Comparison of ENCODE assay signal across 8 mouse cellular contexts in the genomic region with DNA sequence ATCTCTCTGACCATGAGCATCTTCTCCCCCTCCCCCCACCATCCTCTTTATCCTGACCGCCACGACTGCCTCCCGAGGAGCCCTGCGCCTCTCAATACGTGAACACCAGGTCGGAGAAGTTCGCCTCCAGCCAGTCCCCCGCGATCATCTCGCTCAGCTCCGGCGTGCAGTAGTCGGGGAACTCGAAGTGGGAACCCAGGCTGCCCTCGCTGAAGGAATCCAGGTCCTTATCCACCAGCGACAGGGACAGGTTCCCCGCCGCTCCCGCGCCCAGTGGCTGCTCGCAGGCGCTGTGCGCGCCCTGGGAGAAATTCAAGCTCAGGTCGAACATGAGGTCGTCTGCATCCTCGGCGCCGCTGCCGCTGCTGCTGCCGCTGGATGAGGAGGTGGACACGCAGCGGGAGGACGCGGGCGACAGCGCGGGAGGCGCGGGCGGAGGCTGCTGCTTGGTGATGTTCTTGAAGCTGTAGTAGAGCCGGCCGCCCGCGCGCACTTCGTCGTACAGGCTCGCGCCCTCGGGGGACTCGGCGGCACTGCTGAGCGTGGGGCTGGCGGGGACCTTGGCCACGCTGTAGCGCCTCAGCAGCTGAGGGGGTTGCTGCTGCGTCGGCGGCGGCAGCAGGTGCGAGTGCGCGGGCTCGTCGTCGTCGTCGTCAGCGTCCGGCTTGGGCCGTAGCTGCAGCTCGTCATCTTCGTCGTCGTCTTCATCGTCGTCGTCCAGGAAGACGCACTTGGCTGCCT. TPM values are rescaled to one million over a fixed set of nuclear protein-coding genes. Genes with fewer than 3 reads are reported as not detected.
DNase-seq lines count a peak whose midpoint lies in the region; ATAC-seq lines count a peak whose summit lies in the region.

No protein-coding gene starts in this region.

- peak overlapping the region; percentile 66; the same call in 1 of the 2 replicates for H3K27ac ChIP-seq in liver, embryonic 12.5 days
- peak overlapping the region; percentile 95 for H3K27ac ChIP-seq in neural tube, embryonic 14.5 days (ENCODE audit: low read depth, low read length)

- ATAC-seq in liver, embryonic 12.5 days, result no peak
- ATAC-seq in neural tube, embryonic 14.5 days (ENCODE audit: low read depth), result no peak

- H3K4me2 ChIP-seq in liver, embryonic 12.5 days, result peak overlapping the region; percentile 64
- H3K4me2 ChIP-seq in neural tube, embryonic 14.5 days (ENCODE audit: low read depth, low read length), result peak overlapping the region; percentile 49

- H3K9ac ChIP-seq in liver, embryonic 12.5 days, result peak overlapping the region; percentile 58
- H3K9ac ChIP-seq in neural tube, embryonic 14.5 days (replicated peaks; ENCODE audit: low read depth, low read length), result peak overlapping the region; percentile 97

- peak; percentile 19 for DNase-seq in adrenal gland, postnatal 10 days
- DNase-seq in adrenal gland, adult 8-10 months, result no peak
- DNase-seq in cerebellum, postnatal 36 days, result peak; percentile 22 to 27
- peak; percentile 26 to 61 for DNase-seq in gastrocnemius, postnatal 4 days (ENCODE audit: low spot score in 2 of 2)
- peak; percentile 2 to 36 for DNase-seq in kidney, postnatal 25 days
- DNase-seq in thymus, postnatal 4 days, result no peak

- peaks cover 73% of the 10 kb centered on the region for H3K27me3 ChIP-seq in liver, embryonic 12.5 days (replicated peaks)
- H3K27me3 ChIP-seq in neural tube, embryonic 14.5 days (ENCODE audit: control insufficient read depth, insufficient read depth, low read length), result no peaks in the 10 kb centered on the region

- WGBS in liver, embryonic 12.5 days (ENCODE audit: insufficient replicate concordance), result 1% methylated on average over 80 of the region's 80 CpGs
- under 1% methylated on average over 80 of the region's 80 CpGs for WGBS in neural tube, embryonic 14.5 days

- 0 out of 2 replicates have a peak, but pooled peaks cover 6% of the 10 kb centered on the region for H3K4me1 ChIP-seq in liver, embryonic 12.5 days
- H3K4me1 ChIP-seq in neural tube, embryonic 14.5 days (ENCODE audit: control insufficient read depth, insufficient read depth, low read length), result peaks cover 12% of the 10 kb centered on the region

- H3K9me3 ChIP-seq in liver, embryonic 12.5 days (replicated peaks), result no peaks in the 10 kb centered on the region
- H3K9me3 ChIP-seq in neural tube, embryonic 14.5 days (ENCODE audit: control insufficient read depth, low read length), result no peaks in the 10 kb centered on the region

- peak overlapping the region; percentile 56 for H3K4me3 ChIP-seq in liver, embryonic 12.5 days
- H3K4me3 ChIP-seq in neural tube, embryonic 14.5 days (ENCODE audit: low read depth, low read length), result peak overlapping the region; percentile 75

- H3K36me3 ChIP-seq in liver, embryonic 12.5 days, result no peaks in the 10 kb centered on the region
- no peaks in the 10 kb centered on the region for H3K36me3 ChIP-seq in neural tube, embryonic 14.5 days (ENCODE audit: control insufficient read depth, insufficient read depth, low read length)

RNA-seq across cellular contexts. Expression of a gene that starts 1.1 kb away (rescaled TPM):
- total RNA-seq in adrenal gland, postnatal 10 days (2021), result 1 to 10 TPM; 1.4 to 1.9 TPM
- total RNA-seq in adrenal gland, adult 8-10 months (2022), result under 1 TPM; 0.03 to 0.11 (median 0.08) TPM
- 10 to 100 TPM; 10.6 to 12.0 TPM for total RNA-seq in gastrocnemius, postnatal 4 days (2021)
- polyA plus RNA-seq in liver, embryonic 12.5 days (2016; fragmentation: Nextera tagmentation; extraction: Ambion mirVana), result 5.6 and 6.0 TPM in 2 replicates
- 323 and 410 TPM in 2 replicates for polyA plus RNA-seq in neural tube, embryonic 14.5 days (2014; fragmentation: Nextera tagmentation; extraction: Ambion mirVana)

Comparison
In these comparisons a context has a peak if more than half of its experiments do, and no peak if none do; other contexts are left out.
1. DNase-seq: peak in adrenal gland, postnatal 10 days (single experiment), cerebellum, postnatal 36 days (2 of 2), gastrocnemius, postnatal 4 days (2 of 2) and kidney, postnatal 25 days (2 of 2); none in adrenal gland, adult 8-10 months (single experiment) and thymus, postnatal 4 days (single experiment).